Mouse (Mus musculus) adrenal gland, postnatal 4 days (tissue): ENCODE results near the gene Fam185a. TPM values are rescaled to one million over a fixed set of nuclear protein-coding genes. Genes with fewer than 3 reads are reported as not detected.

Experiments used
- DNase-seq, 2 experiments: peaks; one replicate each; pipeline ENCODE4 v3.0.0; 2021 to 2022; ENCODE audit warnings: low spot score in 2 of 2, mixed read lengths in 2 of 2
- total RNA-seq, 2 experiments: library from RNA; stranded (reverse); gene quantifications; 2 replicates each; pipeline ENCODE4 v1.2.3; 2021

Fam185a gene
- total RNA-seq, 2 experiments from 2014 or later = 11.9 TPM

- no peak for DNase-seq
Observed at GRCm38 (mm10) chr5:21418613-21419012, 6.1 kb upstream of the Fam185a start.

GRCm38 (mm10) chr5:21420609-21421008, 4.1 kb upstream of the Fam185a start:
- no peak for DNase-seq

- no peak for DNase-seq
Observed at GRCm38 (mm10) chr5:21426666-21427065, 1.9 kb downstream of the Fam185a start.

GRCm38 (mm10) chr5:21434148-21434929, 9.6 kb downstream of the Fam185a start:
- DNase-seq = no peak

- no peak for DNase-seq
Observed at GRCm38 (mm10) chr5:21436471-21436975, 11.8 kb downstream of the Fam185a start.

- no peak for DNase-seq
Observed at GRCm38 (mm10) chr5:21438428-21438827, 13.7 kb downstream of the Fam185a start.

GRCm38 (mm10) chr5:21439446-21440110, 14.8 kb downstream of the Fam185a start:
- DNase-seq = no peak

GRCm38 (mm10) chr5:21440833-21441530, 16.2 kb downstream of the Fam185a start:
- no peak for DNase-seq

GRCm38 (mm10) chr5:21467387-21467786, 42.6 kb downstream of the Fam185a start:
- no peak for DNase-seq

GRCm38 (mm10) chr5:21468100-21468499, 43.3 kb downstream of the Fam185a start:
- no peak for DNase-seq

GRCm38 (mm10) chr5:21478428-21478827, 53.7 kb downstream of the Fam185a start:
- DNase-seq = no peak

GRCm38 (mm10) chr5:21479746-21480145, 55.0 kb downstream of the Fam185a start:
- no peak for DNase-seq

- DNase-seq = no peak
Observed at GRCm38 (mm10) chr5:21481521-21481920, 56.8 kb downstream of the Fam185a start.

GRCm38 (mm10) chr5:21482446-21483222, 57.9 kb downstream of the Fam185a start:
- DNase-seq = no peak

GRCm38 (mm10) chr5:21483275-21483674, 58.5 kb downstream of the Fam185a start:
- no peak for DNase-seq

GRCm38 (mm10) chr5:21485197-21485829, 60.6 kb downstream of the Fam185a start:
- DNase-seq = no peak

GRCm38 (mm10) chr5:21486798-21487197, 62.0 kb downstream of the Fam185a start:
- DNase-seq = no peak

GRCm38 (mm10) chr5:21487306-21487705, 62.5 kb downstream of the Fam185a start:
- DNase-seq = no peak

GRCm38 (mm10) chr5:21487716-21488115, 63.0 kb downstream of the Fam185a start:
- no peak for DNase-seq

- no peak for DNase-seq
Observed at GRCm38 (mm10) chr5:21488506-21488905, 63.7 kb downstream of the Fam185a start.

GRCm38 (mm10) chr5:21489135-21489534, 64.4 kb downstream of the Fam185a start:
- no peak for DNase-seq
